Mouse (Mus musculus) stomach, embryonic 16.5 days (tissue): ENCODE data around the gene Birc6. TPM values are rescaled to one million over a fixed set of nuclear protein-coding genes. Genes with fewer than 3 reads are reported as not detected.
"Not testable (repeated sequence)": the region's sequence is repeated elsewhere in the genome, so short reads cannot be mapped to it uniquely, and the experiment has no call there.

Experiments used
- ATAC-seq: fragments of 200-750 bp; cut with Nextera tagmentation; 2 replicates; pipeline ENCODE4 v1.8.0; 2017; ENCODE audit warnings: moderate number of reproducible peaks, moderate TSS enrichment; ENCODE audit not compliant: insufficient read depth, low FRiP score
- H3K27ac ChIP-seq: fragments of 300-500 bp; sonication (generic); 2 replicates; pipeline ENCODE4 v1.5.1; 2014; ENCODE audit warnings: low read length
- H3K27me3 ChIP-seq: fragments of 300-500 bp; sonication (generic); 2 replicates; pipeline ENCODE4 v1.6.1; 2014; ENCODE audit warnings: low read length, control low read depth, mixed read lengths; ENCODE audit not compliant: control insufficient read depth, insufficient read depth
- H3K36me3 ChIP-seq: fragments of 300-500 bp; sonication (generic); 2 replicates; pipeline ENCODE4 v1.6.1; 2014; ENCODE audit warnings: low read length; ENCODE audit not compliant: control insufficient read depth, insufficient read depth
- H3K4me1 ChIP-seq: fragments of 300-500 bp; sonication (generic); 2 replicates; pipeline ENCODE4 v1.6.1; 2014; ENCODE audit warnings: low read length, control low read depth, mixed read lengths; ENCODE audit not compliant: control insufficient read depth, insufficient read depth
- H3K4me2 ChIP-seq: fragments of 300-500 bp; sonication (generic); 2 replicates; pipeline ENCODE4 v1.6.1; 2014; ENCODE audit warnings: low read depth, low read length, mixed read lengths
- H3K4me3 ChIP-seq: fragments of 300-500 bp; sonication (generic); replicated peaks from 2 replicates; pipeline ENCODE4 v1.5.1; 2014; ENCODE audit warnings: mild to moderate bottlenecking, low read length
- H3K9ac ChIP-seq: fragments of 300-500 bp; sonication (generic); 2 replicates; pipeline ENCODE4 v1.6.1; 2014; ENCODE audit warnings: low read length
- H3K9me3 ChIP-seq: fragments of 300-500 bp; sonication (generic); replicated peaks from 2 replicates; pipeline ENCODE4 v1.6.1; 2016; ENCODE audit warnings: low read length, control low read depth; ENCODE audit not compliant: control insufficient read depth
- WGBS: fragments of 180-500 bp; shearing (Covaris S2); extraction: QIAGEN DNeasy Blood & Tissue Kit; methylation state at CpG from one replicate; pipeline ENCODE4 v1.1.7; 2014; 5-methylcytosine and 5-hydroxymethylcytosine counted together
- polyA plus RNA-seq: library from polyadenylated mRNA; unstranded; fragments of >200 nt; fragmentation: Nextera tagmentation; extraction: Ambion mirVana; gene quantifications from 2 replicates; pipeline ENCODE4 v1.2.1, GENCODE M21; 2015

Gene Birc6
- polyA plus RNA-seq, 1 experiment from 2014 or later, result 90.2 TPM

DNA sequence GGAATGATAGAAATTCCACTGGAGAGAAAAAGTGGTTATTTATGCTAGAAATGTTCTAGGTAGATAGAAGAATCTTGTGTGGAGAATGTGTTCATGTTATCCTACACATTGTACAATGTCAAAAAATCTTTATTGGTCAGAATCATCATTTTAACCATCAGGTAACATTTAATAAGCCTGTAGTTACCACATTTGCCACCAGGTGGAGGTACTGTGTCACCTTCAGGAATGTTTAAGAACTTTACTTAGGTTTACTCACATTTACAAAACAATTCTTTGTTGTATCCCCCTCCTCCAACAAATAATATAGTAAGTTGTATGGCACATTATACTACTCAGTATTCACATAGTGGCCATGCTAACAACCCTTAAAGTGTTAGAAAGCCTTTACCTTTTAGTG, 145.2 kb downstream of the Birc6 start:
- Histone ChIP-seq H3K27me3 (no peaks in the 10 kb centered on the region), H3K9ac (no peak overlapping the region), H3K9me3 (no peaks in the 10 kb centered on the region), H3K4me3 (no peak overlapping the region), H3K27ac (no peak overlapping the region), H3K36me3 (peaks cover 7% of the 10 kb centered on the region; the same call in 1 of the 2 replicates), H3K4me1 (no peaks in the 10 kb centered on the region), H3K4me2 (no peak overlapping the region)
- ATAC-seq, result no peak

DNA sequence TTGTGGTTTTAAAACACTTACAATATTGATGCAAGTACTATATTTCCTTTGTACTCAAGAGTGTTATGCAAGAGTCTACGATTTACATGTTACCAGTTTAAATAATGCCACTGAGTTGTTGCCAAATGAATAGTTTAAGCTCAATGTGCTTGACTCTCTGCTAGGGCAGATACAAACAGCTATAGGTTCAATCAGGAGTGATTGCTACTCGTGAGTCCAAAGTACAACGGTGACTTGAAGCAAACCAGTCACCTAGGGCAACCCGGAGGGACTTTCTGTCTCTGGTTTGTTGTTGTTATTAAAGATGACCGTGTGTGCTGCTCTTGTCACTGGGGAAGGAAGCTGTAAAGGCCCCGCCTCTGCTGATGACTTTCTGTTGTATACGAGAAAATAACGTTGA, 150.0 kb downstream of the Birc6 start:
- ATAC-seq, result no peak
- Histone ChIP-seq H3K36me3 (0 out of 2 replicates have a peak, but pooled peaks cover 3% of the 10 kb centered on the region), H3K4me2 (no peak overlapping the region), H3K9ac (no peak overlapping the region), H3K9me3 (no peaks in the 10 kb centered on the region), H3K27ac (no peak overlapping the region), H3K4me1 (no peaks in the 10 kb centered on the region), H3K27me3 (no peaks in the 10 kb centered on the region), H3K4me3 (no peak overlapping the region)
- WGBS, result 87% methylated on average over 8 of the region's 8 CpGs

DNA sequence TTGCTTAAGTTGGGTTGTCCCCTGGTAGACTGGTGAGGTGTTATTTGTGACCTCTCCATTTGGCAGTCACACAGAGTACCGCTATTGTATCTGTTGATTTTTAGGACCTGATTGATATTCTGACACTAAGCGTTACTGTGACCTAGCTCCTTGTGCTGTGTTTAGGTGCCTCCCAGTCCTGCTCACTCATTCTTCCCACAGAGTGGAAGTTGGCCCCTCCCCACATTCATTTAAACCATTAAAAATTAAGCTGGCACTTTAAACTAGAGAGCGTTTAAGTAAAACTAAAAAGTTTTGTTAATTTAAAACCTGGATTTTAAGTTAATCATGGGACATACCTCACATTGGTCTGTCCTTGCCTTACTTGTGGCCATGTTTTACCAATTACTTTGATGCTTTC, 156.8 kb downstream of the Birc6 start:
- Histone ChIP-seq H3K36me3 (0 out of 2 replicates have a peak, but pooled peaks cover 3% of the 10 kb centered on the region), H3K9me3 (no peaks in the 10 kb centered on the region), H3K27me3 (no peaks in the 10 kb centered on the region), H3K4me1 (no peaks in the 10 kb centered on the region), H3K4me3 (no peak overlapping the region), H3K27ac (no peak overlapping the region), H3K4me2 (no peak overlapping the region), H3K9ac (no peak overlapping the region)
- ATAC-seq, result no peak
- 70% methylated on average over 3 of the region's 3 CpGs for WGBS

DNA sequence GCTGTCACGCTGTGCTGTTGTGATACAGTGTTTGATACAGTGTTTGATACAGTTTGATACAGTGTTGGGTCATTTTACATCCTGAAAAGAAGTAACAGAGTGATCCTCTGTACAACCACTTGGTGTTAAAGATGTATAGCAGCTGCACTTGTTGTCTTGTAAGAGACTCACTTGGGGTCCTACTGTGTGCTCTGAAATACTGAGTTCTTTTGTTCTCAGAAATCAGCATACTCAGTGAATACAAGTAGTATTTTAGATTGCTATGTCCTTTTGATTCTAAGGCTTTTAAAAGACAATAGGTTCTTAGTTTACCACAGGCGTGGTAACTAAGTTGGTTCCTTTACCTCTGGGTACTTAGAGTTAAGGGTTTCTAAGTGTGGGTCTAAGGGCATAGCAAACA, 160.5 kb downstream of the Birc6 start:
- Histone ChIP-seq H3K4me3 (no peak overlapping the region), H3K9me3 (no peaks in the 10 kb centered on the region), H3K27ac (no peak overlapping the region), H3K4me2 (no peak overlapping the region), H3K4me1 (no peaks in the 10 kb centered on the region), H3K9ac (no peak overlapping the region), H3K36me3 (peaks cover 18% of the 10 kb centered on the region), H3K27me3 (no peaks in the 10 kb centered on the region)
- 93% methylated on average over 2 of the region's 2 CpGs for WGBS
- no peak for ATAC-seq

DNA sequence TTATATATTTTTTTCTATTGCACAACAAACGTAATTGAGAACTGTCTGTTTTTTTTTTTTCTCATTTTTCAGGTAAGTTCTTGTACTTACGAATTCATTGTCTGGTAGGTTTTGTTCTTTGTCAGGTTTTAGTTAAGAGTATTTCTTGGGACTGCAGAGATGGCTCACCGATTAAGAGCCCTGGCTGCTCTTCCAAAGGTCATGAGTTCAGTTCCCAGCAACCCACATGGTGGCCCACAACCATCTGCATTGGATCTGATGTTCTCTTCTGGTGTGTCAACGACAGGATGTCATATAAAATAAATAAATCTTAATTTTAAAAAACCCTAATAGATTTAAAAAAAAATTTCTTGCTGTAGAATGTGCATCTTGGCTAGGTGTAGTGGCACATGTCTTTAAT, 161.3 kb downstream of the Birc6 start:
- no peak overlapping the region for H3K9ac ChIP-seq
- H3K4me1 ChIP-seq, result no peaks in the 10 kb centered on the region
- H3K4me2 ChIP-seq, result no peak overlapping the region
- no peak for ATAC-seq
- H3K27me3 ChIP-seq, result no peaks in the 10 kb centered on the region
- H3K9me3 ChIP-seq, result no peaks in the 10 kb centered on the region
- no peak overlapping the region for H3K4me3 ChIP-seq
- peaks cover 18% of the 10 kb centered on the region for H3K36me3 ChIP-seq
- 85% methylated on average over 4 of the region's 4 CpGs for WGBS
- no peak overlapping the region for H3K27ac ChIP-seq

DNA sequence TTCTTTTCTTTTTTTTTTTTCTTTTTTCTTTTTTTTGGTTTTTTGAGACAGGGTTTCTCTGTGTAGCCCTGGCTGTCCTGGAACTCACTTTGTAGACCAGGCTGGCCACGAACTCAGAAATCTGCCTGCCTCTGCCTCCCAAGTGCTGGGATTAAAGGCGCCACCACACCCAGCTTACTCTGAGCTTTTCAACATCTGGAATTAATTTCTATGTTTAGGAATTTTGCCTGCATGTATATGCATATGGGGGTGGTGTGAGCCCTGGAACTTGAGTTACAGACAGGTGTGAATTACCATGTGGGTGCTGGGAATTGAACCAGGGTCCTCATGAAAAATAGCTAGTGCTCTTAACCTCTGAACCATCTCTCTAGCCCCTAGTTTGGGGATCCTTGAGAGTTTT, 173.6 kb downstream of the Birc6 start:
- not testable (repeated sequence) for H3K9ac ChIP-seq, H3K4me3 ChIP-seq, H3K27me3 ChIP-seq, H3K27ac ChIP-seq, H3K4me2 ChIP-seq, H3K9me3 ChIP-seq, ATAC-seq, H3K4me1 ChIP-seq
- peaks cover 16% of the 10 kb centered on the region; the same call in 1 of the 2 replicates for H3K36me3 ChIP-seq
- 96% methylated on average over 2 of the region's 2 CpGs for WGBS

DNA sequence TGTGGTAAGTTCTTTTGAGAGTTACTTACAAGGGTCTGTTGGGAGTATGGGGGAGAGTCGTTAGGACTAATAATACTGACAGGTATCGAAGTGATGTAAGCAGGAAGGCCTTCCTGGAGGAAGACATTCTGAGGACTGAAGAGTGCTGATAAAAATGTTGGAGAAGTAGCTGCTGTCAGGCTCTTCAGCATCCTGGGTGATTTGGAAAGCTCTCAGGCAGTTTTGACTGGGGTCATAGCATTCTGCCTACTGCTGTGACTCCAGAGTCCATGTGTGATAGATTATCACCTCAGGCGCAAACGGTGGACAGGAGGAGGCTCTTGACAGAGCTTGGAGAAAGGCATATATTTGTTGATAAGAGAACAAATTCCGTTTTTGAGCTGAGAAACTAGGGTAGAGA, 177.4 kb downstream of the Birc6 start:
- WGBS, result 81% methylated on average over 5 of the region's 5 CpGs
- no peak for ATAC-seq
- no peak overlapping the region for H3K4me3 ChIP-seq
- H3K27me3 ChIP-seq, result no peaks in the 10 kb centered on the region
- H3K9ac ChIP-seq, result no peak overlapping the region
- peaks cover 11% of the 10 kb centered on the region; the same call in 1 of the 2 replicates for H3K36me3 ChIP-seq
- H3K4me2 ChIP-seq, result no peak overlapping the region
- H3K9me3 ChIP-seq, result no peaks in the 10 kb centered on the region
- no peaks in the 10 kb centered on the region for H3K4me1 ChIP-seq
- no peak overlapping the region for H3K27ac ChIP-seq

DNA sequence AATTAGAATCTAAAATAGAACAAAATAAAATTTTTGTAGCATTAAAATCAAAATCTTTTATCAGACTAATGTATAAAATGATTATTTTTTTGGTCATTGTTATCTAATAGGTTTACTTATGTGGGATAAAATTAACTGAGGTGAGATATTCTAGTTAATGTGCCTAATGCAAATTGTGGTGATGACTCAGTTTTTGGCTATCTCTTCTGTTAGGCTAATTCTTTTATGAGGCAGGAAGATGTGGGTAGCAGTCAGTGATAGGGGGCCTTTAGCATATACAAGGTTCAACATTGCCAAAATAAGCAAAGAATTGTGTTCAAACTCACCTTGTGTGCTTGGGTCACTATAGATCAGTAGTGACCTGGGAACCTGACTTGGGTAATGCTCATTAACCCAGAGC, 178.5 kb downstream of the Birc6 start:
- ATAC-seq, result no peak
- H3K36me3 ChIP-seq, result peaks cover 7% of the 10 kb centered on the region; the same call in 1 of the 2 replicates
- no peaks in the 10 kb centered on the region for H3K4me1 ChIP-seq

DNA sequence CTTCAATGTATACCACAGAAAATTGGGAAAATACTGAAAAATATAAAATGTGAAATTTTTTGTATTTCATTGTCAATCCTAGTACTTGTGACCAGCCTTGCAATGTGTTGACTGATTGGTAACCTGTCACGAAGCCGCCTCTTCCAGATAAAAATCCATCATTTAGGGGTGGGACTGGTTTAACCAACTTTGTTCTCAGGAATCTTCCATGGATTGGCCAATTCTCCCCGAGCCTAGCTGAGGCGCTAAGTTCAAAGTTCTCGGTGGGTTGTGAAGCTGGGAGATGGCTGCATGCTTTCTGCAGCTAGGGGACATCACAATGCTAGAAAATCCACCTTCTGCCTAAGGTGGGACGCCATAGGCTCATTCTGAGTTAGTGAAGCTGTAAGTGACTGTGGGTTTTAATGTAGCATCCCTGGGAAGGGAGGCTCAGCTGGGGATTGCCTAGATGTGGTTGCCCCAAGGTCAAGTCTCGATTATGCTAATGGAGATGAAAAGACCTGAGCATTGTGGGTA, 179.6 kb downstream of the Birc6 start:
- no peak for ATAC-seq
- Histone ChIP-seq H3K9me3 (no peaks in the 10 kb centered on the region), H3K4me2 (no peak overlapping the region), H3K4me3 (no peak overlapping the region), H3K27ac (no peak overlapping the region), H3K36me3 (peaks cover 5% of the 10 kb centered on the region; the same call in 1 of the 2 replicates), H3K27me3 (no peaks in the 10 kb centered on the region), H3K9ac (no peak overlapping the region), H3K4me1 (no peaks in the 10 kb centered on the region)
- WGBS, result 79% methylated on average over 7 of the region's 7 CpGs

More for the DNA sequence above, 178.5 kb downstream of the Birc6 start:
- Histone ChIP-seq H3K27ac (no peak overlapping the region), H3K9me3 (no peaks in the 10 kb centered on the region), H3K27me3 (no peaks in the 10 kb centered on the region), H3K4me2 (no peak overlapping the region), H3K4me3 (no peak overlapping the region), H3K9ac (no peak overlapping the region)

DNA sequence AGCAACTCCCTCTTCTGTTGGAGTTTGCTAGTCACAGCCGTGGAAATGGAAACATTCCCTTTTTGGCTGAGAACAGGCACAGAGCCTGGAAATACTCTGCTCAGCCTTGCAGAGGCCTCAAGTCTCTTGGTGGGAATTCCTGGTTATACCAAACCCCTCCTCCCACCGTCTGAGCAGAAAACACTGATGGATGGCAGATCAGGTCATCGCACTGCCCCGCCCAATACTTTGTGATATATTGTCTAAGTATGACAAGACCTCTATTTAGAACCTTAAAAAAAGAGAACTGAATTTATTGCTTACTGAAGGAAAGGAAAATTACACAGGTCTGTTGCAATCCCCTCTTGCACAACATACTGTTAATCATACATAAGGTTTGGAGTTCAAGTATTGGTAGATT, 182.6 kb downstream of the Birc6 start:
- WGBS, result 62% methylated on average over 4 of the region's 4 CpGs
- H3K4me3 ChIP-seq, result no peak overlapping the region
- H3K4me1 ChIP-seq, result no peaks in the 10 kb centered on the region
- H3K36me3 ChIP-seq, result no peaks in the 10 kb centered on the region
- H3K9ac ChIP-seq, result no peak overlapping the region
- no peaks in the 10 kb centered on the region for H3K9me3 ChIP-seq
- ATAC-seq, result peak; percentile 69; the same call in 1 of the 2 replicates
- no peak overlapping the region for H3K4me2 ChIP-seq
- no peak overlapping the region for H3K27ac ChIP-seq
- no peaks in the 10 kb centered on the region for H3K27me3 ChIP-seq
